8 mouse cellular contexts compared by ENCODE assay signal in the genomic region with DNA sequence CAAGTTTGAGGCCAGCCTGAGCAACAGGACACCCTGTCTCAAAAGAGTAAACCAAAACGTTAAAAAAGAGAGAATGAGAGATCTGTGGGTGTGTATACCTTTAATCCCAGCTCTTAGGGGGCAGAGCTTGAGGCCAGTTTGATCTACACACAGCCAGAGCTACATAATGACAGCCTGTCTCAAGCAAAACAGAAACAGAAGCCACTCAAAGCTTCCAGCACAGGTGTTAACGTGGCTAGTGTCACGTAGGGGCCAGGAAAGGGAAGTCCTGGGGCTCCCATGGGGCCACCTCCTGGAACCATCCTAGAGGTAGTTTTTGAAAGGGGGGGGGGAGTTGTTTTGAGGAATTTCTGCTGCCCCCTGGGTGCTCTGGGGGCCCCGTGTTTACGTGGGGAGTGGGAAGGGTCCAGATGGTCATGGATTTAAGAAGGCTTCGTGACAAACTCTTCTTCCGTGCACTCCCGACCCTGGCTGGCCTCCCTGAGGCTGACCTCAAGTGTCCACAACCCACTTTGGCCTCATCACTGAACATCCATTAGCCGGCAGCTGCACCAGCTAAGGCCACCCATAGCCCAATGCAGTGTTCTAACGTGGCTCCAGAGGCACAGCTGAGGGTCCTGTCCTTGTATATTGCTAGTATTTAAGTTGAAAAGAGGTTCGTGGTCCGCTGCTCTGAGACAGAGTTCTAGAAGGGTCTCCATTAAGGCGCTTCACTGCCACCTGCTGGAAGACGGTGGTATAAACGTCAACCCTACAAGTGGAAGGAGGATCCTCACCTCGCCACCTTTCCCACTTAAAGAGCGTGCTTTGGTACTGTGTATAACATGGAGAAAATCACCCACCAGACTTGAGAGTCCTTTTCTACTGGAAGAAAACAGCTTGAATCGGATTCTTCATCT. TPM values are rescaled to one million over a fixed set of nuclear protein-coding genes. Genes with fewer than 3 reads are reported as not detected.
DNase-seq lines count a peak whose midpoint lies in the region; ATAC-seq and TF ChIP-seq lines count a peak whose summit lies in the region.

No protein-coding gene starts in this region.

- no peaks in the 10 kb centered on the region for H3K4me1 ChIP-seq in bone marrow macrophage, adult 2 months (ENCODE audit: control insufficient read depth, insufficient read depth, low read length)
- H3K4me1 ChIP-seq in embryonic facial prominence, embryonic 14.5 days (ENCODE audit: control insufficient read depth, insufficient read depth, low read length): peaks cover 5% of the 10 kb centered on the region
- peaks cover 5 to 11% of the 10 kb centered on the region in 2 experiments for H3K4me1 ChIP-seq in heart, embryonic 14.5 days (ENCODE audit: control insufficient read depth in 2 of 2, insufficient read depth in 2 of 2, low read length in 2 of 2)
- peaks cover 11% of the 10 kb centered on the region for H3K4me1 ChIP-seq in liver, postnatal 0 days (ENCODE audit: insufficient read depth)

- H3K9ac ChIP-seq in embryonic facial prominence, embryonic 14.5 days (ENCODE audit: low read depth, low read length): peak overlapping the region; percentile 12; the same call in 1 of the 2 replicates
- H3K9ac ChIP-seq in heart, embryonic 14.5 days (ENCODE audit: low read length): peak overlapping the region; percentile 57; the same call in 1 of the 2 replicates
- 0 out of 2 replicates have a peak overlapping the region, but pooled peaks have one; percentile 17 for H3K9ac ChIP-seq in liver, postnatal 0 days (replicated peaks)

- TF ChIP-seq CTCF in bone marrow macrophage, adult 2 months (IDR thresholded peaks at IDR 0.05; ENCODE audit: low read depth, low read length): peak; percentile 62
- peak; percentile 93 for TF ChIP-seq CTCF in liver, postnatal 0 days (IDR thresholded peaks at IDR 0.05; ENCODE audit: low read depth)

- no peak overlapping the region for H3K27ac ChIP-seq in bone marrow macrophage, adult 2 months (ENCODE audit: insufficient read depth, low read depth, low read length)
- H3K27ac ChIP-seq in embryonic facial prominence, embryonic 14.5 days (replicated peaks; ENCODE audit: low read depth, low read length): no peak overlapping the region
- peak overlapping the region in 1 of 2 experiments; percentile 24; a peak in 1 of 4 replicates for H3K27ac ChIP-seq in heart, embryonic 14.5 days (replicated peaks in 1 of 2; ENCODE audit: control insufficient read depth in 1 of 2, insufficient read depth in 1 of 2, low read depth in 2 of 2, low read length in 2 of 2)
- H3K27ac ChIP-seq in liver, postnatal 0 days (ENCODE audit: low read depth): no peak overlapping the region

- H3K9me3 ChIP-seq in embryonic facial prominence, embryonic 14.5 days (ENCODE audit: control insufficient read depth, low read length): no peaks in the 10 kb centered on the region
- no peaks in the 10 kb centered on the region for H3K9me3 ChIP-seq in heart, embryonic 14.5 days (ENCODE audit: control insufficient read depth, low read length)
- no peaks in the 10 kb centered on the region for H3K9me3 ChIP-seq in liver, postnatal 0 days (ENCODE audit: low read length)

- no peak overlapping the region for H3K4me3 ChIP-seq in bone marrow macrophage, adult 2 months (ENCODE audit: insufficient read depth, low read length)
- H3K4me3 ChIP-seq in embryonic facial prominence, embryonic 14.5 days (ENCODE audit: low read depth, low read length): no peak overlapping the region
- H3K4me3 ChIP-seq in heart, embryonic 14.5 days (ENCODE audit: control insufficient read depth in 1 of 2, insufficient read depth in 1 of 2, low read depth in 1 of 2, low read length in 2 of 2): no peak overlapping the region
- H3K4me3 ChIP-seq in liver, postnatal 0 days (ENCODE audit: low read depth, low read length): no peak overlapping the region

- TF ChIP-seq POLR2A in bone marrow macrophage, adult 2 months (IDR thresholded peaks at IDR 0.05; ENCODE audit: borderline replicate concordance, low read depth, low read length): no peak

- no peaks in the 10 kb centered on the region for H3K27me3 ChIP-seq in embryonic facial prominence, embryonic 14.5 days (replicated peaks; ENCODE audit: control insufficient read depth, insufficient read depth, low read length)
- H3K27me3 ChIP-seq in heart, embryonic 14.5 days (ENCODE audit: control insufficient read depth, insufficient read depth, low read length): no peaks in the 10 kb centered on the region
- no peaks in the 10 kb centered on the region for H3K27me3 ChIP-seq in liver, postnatal 0 days (ENCODE audit: insufficient read depth, low read length)

- no peaks in the 10 kb centered on the region for H3K36me3 ChIP-seq in embryonic facial prominence, embryonic 14.5 days (ENCODE audit: control insufficient read depth, insufficient read depth, low read length)
- H3K36me3 ChIP-seq in heart, embryonic 14.5 days (ENCODE audit: control insufficient read depth, insufficient read depth, low read length): no peaks in the 10 kb centered on the region
- no peaks in the 10 kb centered on the region for H3K36me3 ChIP-seq in liver, postnatal 0 days (replicated peaks; ENCODE audit: insufficient read depth, low read length)

- peak; percentile 81 to 89 for DNase-seq in CD8-positive naive resting alpha-beta T cell, adult 2 months (ENCODE audit: low read depth in 2 of 2, low spot score in 2 of 2)
- DNase-seq in embryonic facial prominence, embryonic 14.5 days (ENCODE audit: low spot score): peak; percentile 95
- peak; percentile 95 to 97 for DNase-seq in kidney, postnatal 4 days
- peak; percentile 90 for DNase-seq in liver, postnatal 0 days
- peak; percentile 82 for DNase-seq in ovary, postnatal 36 days (ENCODE audit: low spot score)
- DNase-seq in thymus, postnatal 10 days (ENCODE audit: low spot score in 2 of 2): peak; percentile 78 to 93

- peak overlapping the region; percentile 37 for H3K4me2 ChIP-seq in embryonic facial prominence, embryonic 14.5 days (ENCODE audit: low read depth, low read length)
- peak overlapping the region; percentile 56 for H3K4me2 ChIP-seq in heart, embryonic 14.5 days (ENCODE audit: low read length)
- peak overlapping the region; percentile 59 for H3K4me2 ChIP-seq in liver, postnatal 0 days (ENCODE audit: low read depth, low read length)

- ATAC-seq in embryonic facial prominence, embryonic 14.5 days (ENCODE audit: low read depth): peak; percentile 38
- ATAC-seq in heart, embryonic 14.5 days (ENCODE audit: insufficient number of reproducible peaks, insufficient read depth, low FRiP score, low read depth): no peak
- no peak for ATAC-seq in liver, postnatal 0 days

- no peak for TF ChIP-seq EP300 in liver, postnatal 0 days (IDR thresholded peaks at IDR 0.05; ENCODE audit: low read depth)

- 11% methylated on average over 18 of the region's 18 CpGs for WGBS in embryonic facial prominence, embryonic 14.5 days
- 8% methylated on average over 18 of the region's 18 CpGs for WGBS in heart, embryonic 14.5 days
- 11% methylated on average over 18 of the region's 18 CpGs for WGBS in liver, postnatal 0 days (ENCODE audit: insufficient replicate concordance)

RNA-seq across cellular contexts. Expression of a gene that starts 4.8 kb away (rescaled TPM):
- polyA plus RNA-seq in bone marrow macrophage, adult 2 months (2012; ENCODE audit: insufficient read depth, insufficient read length, missing spikeins): 24.2 and 32.1 TPM in 2 replicates
- polyA plus RNA-seq in embryonic facial prominence, embryonic 14.5 days (2014; fragmentation: Nextera tagmentation; extraction: Ambion mirVana): 26.1 and 30.6 TPM in 2 replicates
- polyA plus RNA-seq in heart, embryonic 14.5 days (2014; fragmentation: Nextera tagmentation; extraction: Ambion mirVana): 17.8 and 19.5 TPM in 2 replicates
- polyA plus RNA-seq in liver, postnatal 0 days (2015; fragmentation: Nextera tagmentation; extraction: Ambion mirVana): 6.7 and 7.1 TPM in 2 replicates

RNA-seq across cellular contexts. Expression of a gene that starts 19.7 kb away (rescaled TPM):
- 568 and 618 TPM in 2 replicates for polyA plus RNA-seq in bone marrow macrophage, adult 2 months (2012; ENCODE audit: insufficient read depth, insufficient read length, missing spikeins)
- 800 and 852 TPM in 2 replicates for polyA plus RNA-seq in embryonic facial prominence, embryonic 14.5 days (2014; fragmentation: Nextera tagmentation; extraction: Ambion mirVana)
- 440 and 513 TPM in 2 replicates for polyA plus RNA-seq in heart, embryonic 14.5 days (2014; fragmentation: Nextera tagmentation; extraction: Ambion mirVana)
- 296 and 311 TPM in 2 replicates for polyA plus RNA-seq in liver, postnatal 0 days (2015; fragmentation: Nextera tagmentation; extraction: Ambion mirVana)

RNA-seq across cellular contexts. Expression of a gene that starts 42.1 kb away (rescaled TPM):
- not detected in 2 replicates for polyA plus RNA-seq in bone marrow macrophage, adult 2 months (2012; ENCODE audit: insufficient read depth, insufficient read length, missing spikeins)
- polyA plus RNA-seq in embryonic facial prominence, embryonic 14.5 days (2014; fragmentation: Nextera tagmentation; extraction: Ambion mirVana): 11.3 and 12.0 TPM in 2 replicates
- 5.4 and 7.2 TPM in 2 replicates for polyA plus RNA-seq in heart, embryonic 14.5 days (2014; fragmentation: Nextera tagmentation; extraction: Ambion mirVana)
- polyA plus RNA-seq in liver, postnatal 0 days (2015; fragmentation: Nextera tagmentation; extraction: Ambion mirVana): 0.79 and 1.2 TPM in 2 replicates

RNA-seq across cellular contexts. Expression of a gene that starts 56.5 kb away (rescaled TPM):
- polyA plus RNA-seq in bone marrow macrophage, adult 2 months (2012; ENCODE audit: insufficient read depth, insufficient read length, missing spikeins): not detected in 2 replicates
- polyA plus RNA-seq in embryonic facial prominence, embryonic 14.5 days (2014; fragmentation: Nextera tagmentation; extraction: Ambion mirVana): 3.9 and 6.0 TPM in 2 replicates
- 3.3 and 3.4 TPM in 2 replicates for polyA plus RNA-seq in heart, embryonic 14.5 days (2014; fragmentation: Nextera tagmentation; extraction: Ambion mirVana)
- polyA plus RNA-seq in liver, postnatal 0 days (2015; fragmentation: Nextera tagmentation; extraction: Ambion mirVana): 0.18 and 0.33 TPM in 2 replicates
